Mouse (Mus musculus): ENCODE measurements around the gene Agbl4. TPM values are rescaled to one million over a fixed set of nuclear protein-coding genes. Genes with fewer than 3 reads are reported as not detected.

Gene Agbl4
- polyA plus RNA-seq, 1 experiment: not detected

- H3K4me2 ChIP-seq (ENCODE audit: low read depth): no peak overlapping the region
- no peaks in the 10 kb centered on the region for H3K36me3 ChIP-seq (ENCODE audit: control insufficient read depth, insufficient read depth)
- H3ac ChIP-seq (ENCODE audit: control insufficient read depth, insufficient read length): no peak overlapping the region
- H3K79me2 ChIP-seq (ENCODE audit: control insufficient read depth, insufficient read depth): no peaks in the 10 kb centered on the region
- H3K27me3 ChIP-seq (ENCODE audit: control insufficient read depth, insufficient read depth, insufficient read length): no peaks in the 10 kb centered on the region
- TF ChIP-seq E2F4 (IDR thresholded peaks at IDR 0.05; ENCODE audit: insufficient read depth) (no peak), MYOG (IDR thresholded peaks at IDR 0.05; ENCODE audit: control insufficient read depth in 1 of 3, insufficient read depth in 1 of 3, insufficient read length in 2 of 3, low read depth in 2 of 3) (no peak), SRF (IDR thresholded peaks at IDR 0.05; ENCODE audit: control insufficient read depth, insufficient read length, low read depth) (no peak), CEBPB (IDR thresholded peaks at IDR 0.05; ENCODE audit: insufficient read depth, poor library complexity, severe bottlenecking) (no peak), TCF12 (IDR thresholded peaks at IDR 0.05; ENCODE audit: insufficient read depth, poor library complexity, severe bottlenecking) (no peak), TCF3 (IDR thresholded peaks at IDR 0.05; ENCODE audit: insufficient read length, low read depth) (no peak), MYOD1 (IDR thresholded peaks at IDR 0.05; ENCODE audit: control insufficient read depth in 1 of 3, insufficient read length in 2 of 3, low read depth in 2 of 3) (no peak), REST (IDR thresholded peaks at IDR 0.05; ENCODE audit: insufficient read depth, insufficient read length) (no peak), POLR2AphosphoS2 (IDR thresholded peaks at IDR 0.05; ENCODE audit: insufficient read length, low read depth) (no peak), POLR2A (IDR thresholded peaks at IDR 0.05; ENCODE audit: insufficient read length, low read depth) (no peak), USF1 (IDR thresholded peaks at IDR 0.05; ENCODE audit: low read depth) (no peak), MAX (IDR thresholded peaks at IDR 0.05; ENCODE audit: low read depth) (no peak)
- no peak overlapping the region for H3K4me3 ChIP-seq
These were observed 1285.3 kb downstream of the Agbl4 start for GRCm38 (mm10) chr4:111682793-111683192.

GRCm38 (mm10) chr4:111683843-111684242 is 1286.4 kb downstream of the Agbl4 start:
- Histone ChIP-seq H3K4me2 (ENCODE audit: low read depth) (no peak overlapping the region), H3K79me2 (ENCODE audit: control insufficient read depth, insufficient read depth) (no peaks in the 10 kb centered on the region), H3K36me3 (ENCODE audit: control insufficient read depth, insufficient read depth) (no peaks in the 10 kb centered on the region), H3K4me3 (no peak overlapping the region), H3K27me3 (ENCODE audit: control insufficient read depth, insufficient read depth, insufficient read length) (no peaks in the 10 kb centered on the region), H3ac (ENCODE audit: control insufficient read depth, insufficient read length) (no peak overlapping the region)
- TF ChIP-seq MAX (IDR thresholded peaks at IDR 0.05; ENCODE audit: low read depth) (no peak), SRF (IDR thresholded peaks at IDR 0.05; ENCODE audit: control insufficient read depth, insufficient read length, low read depth) (no peak), MYOD1 (IDR thresholded peaks at IDR 0.05; ENCODE audit: control insufficient read depth in 1 of 3, insufficient read length in 2 of 3, low read depth in 2 of 3) (no peak)

DNA sequence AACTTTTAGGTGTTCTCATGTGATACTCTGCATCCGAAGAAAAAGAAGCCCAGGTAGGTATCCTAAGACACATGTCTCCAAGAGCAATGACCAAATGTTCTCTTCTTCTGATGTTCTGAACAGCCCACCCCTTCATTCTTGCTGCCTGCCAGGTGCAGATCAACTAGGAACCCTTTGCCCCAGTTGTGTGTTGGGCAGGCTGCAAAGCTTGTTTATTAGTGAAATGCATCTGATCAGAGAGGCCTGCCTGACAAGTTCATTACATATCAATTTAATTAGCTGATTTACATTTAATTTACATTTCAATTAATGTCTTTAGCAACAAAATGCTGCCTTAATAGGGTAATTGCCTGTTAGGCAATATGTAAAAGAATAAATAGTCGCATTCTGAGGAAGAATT is 1288.5 kb downstream of the Agbl4 start:
- Histone ChIP-seq H3K4me3 (no peak overlapping the region), H3K36me3 (ENCODE audit: control insufficient read depth, insufficient read depth) (no peaks in the 10 kb centered on the region), H3ac (ENCODE audit: control insufficient read depth, insufficient read length) (no peak overlapping the region), H3K27me3 (ENCODE audit: control insufficient read depth, insufficient read depth, insufficient read length) (no peaks in the 10 kb centered on the region), H3K4me2 (ENCODE audit: low read depth) (no peak overlapping the region), H3K79me2 (ENCODE audit: control insufficient read depth, insufficient read depth) (no peaks in the 10 kb centered on the region)
- TF ChIP-seq CEBPB (IDR thresholded peaks at IDR 0.05; ENCODE audit: insufficient read depth, poor library complexity, severe bottlenecking) (no peak), TCF3 (IDR thresholded peaks at IDR 0.05; ENCODE audit: insufficient read length, low read depth) (no peak), POLR2A (IDR thresholded peaks at IDR 0.05; ENCODE audit: insufficient read length, low read depth) (no peak), MAX (IDR thresholded peaks at IDR 0.05; ENCODE audit: low read depth) (no peak), USF1 (IDR thresholded peaks at IDR 0.05; ENCODE audit: low read depth) (no peak), REST (IDR thresholded peaks at IDR 0.05; ENCODE audit: insufficient read depth, insufficient read length) (no peak), MYOG (IDR thresholded peaks at IDR 0.05; ENCODE audit: control insufficient read depth in 1 of 3, insufficient read depth in 1 of 3, insufficient read length in 2 of 3, low read depth in 2 of 3) (no peak), SRF (IDR thresholded peaks at IDR 0.05; ENCODE audit: control insufficient read depth, insufficient read length, low read depth) (no peak), POLR2AphosphoS2 (IDR thresholded peaks at IDR 0.05; ENCODE audit: insufficient read length, low read depth) (no peak), E2F4 (IDR thresholded peaks at IDR 0.05; ENCODE audit: insufficient read depth) (no peak), MYOD1 (IDR thresholded peaks at IDR 0.05; ENCODE audit: control insufficient read depth in 1 of 3, insufficient read length in 2 of 3, low read depth in 2 of 3) (no peak), TCF12 (IDR thresholded peaks at IDR 0.05; ENCODE audit: insufficient read depth, poor library complexity, severe bottlenecking) (no peak)

DNA sequence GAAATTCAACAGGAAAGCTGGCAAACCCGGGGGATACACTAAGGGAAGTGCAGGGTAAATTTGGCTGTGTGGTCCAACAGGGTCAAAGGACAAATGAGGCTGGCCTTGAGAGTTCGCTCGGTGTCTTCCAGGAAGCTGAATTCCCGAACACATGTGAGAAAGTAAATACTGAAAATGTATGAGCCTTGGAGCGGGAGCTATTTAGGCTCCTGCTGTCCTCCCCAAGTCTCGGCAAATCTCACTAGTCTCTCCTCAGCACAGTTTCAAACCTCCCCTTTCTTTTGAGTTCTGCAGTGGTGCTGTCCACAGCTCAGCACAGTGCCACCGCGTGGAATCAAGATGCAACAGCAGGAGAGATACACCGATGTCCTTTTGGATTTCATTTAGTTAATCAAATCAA is 1289.5 kb downstream of the Agbl4 start:
- no peak for TF ChIP-seq POLR2AphosphoS2 (IDR thresholded peaks at IDR 0.05; ENCODE audit: insufficient read length, low read depth)
- no peak for TF ChIP-seq TCF12 (IDR thresholded peaks at IDR 0.05; ENCODE audit: insufficient read depth, poor library complexity, severe bottlenecking)
- TF ChIP-seq MYOD1 (IDR thresholded peaks at IDR 0.05; ENCODE audit: control insufficient read depth in 1 of 3, insufficient read length in 2 of 3, low read depth in 2 of 3): no peak
- no peak for TF ChIP-seq POLR2A (IDR thresholded peaks at IDR 0.05; ENCODE audit: insufficient read length, low read depth)
- TF ChIP-seq TCF3 (IDR thresholded peaks at IDR 0.05; ENCODE audit: insufficient read length, low read depth): no peak
- no peak for TF ChIP-seq MAX (IDR thresholded peaks at IDR 0.05; ENCODE audit: low read depth)
- no peak for TF ChIP-seq REST (IDR thresholded peaks at IDR 0.05; ENCODE audit: insufficient read depth, insufficient read length)
- TF ChIP-seq MYOG (IDR thresholded peaks at IDR 0.05; ENCODE audit: control insufficient read depth in 1 of 3, insufficient read depth in 1 of 3, insufficient read length in 2 of 3, low read depth in 2 of 3): no peak
- no peak for TF ChIP-seq E2F4 (IDR thresholded peaks at IDR 0.05; ENCODE audit: insufficient read depth)
- TF ChIP-seq USF1 (IDR thresholded peaks at IDR 0.05; ENCODE audit: low read depth): no peak
- TF ChIP-seq SRF (IDR thresholded peaks at IDR 0.05; ENCODE audit: control insufficient read depth, insufficient read length, low read depth): no peak
- no peak for TF ChIP-seq CEBPB (IDR thresholded peaks at IDR 0.05; ENCODE audit: insufficient read depth, poor library complexity, severe bottlenecking)
- peak overlapping the region; percentile 62 for H3K4me2 ChIP-seq (ENCODE audit: low read depth)
- no peaks in the 10 kb centered on the region for H3K79me2 ChIP-seq (ENCODE audit: control insufficient read depth, insufficient read depth)
- no peaks in the 10 kb centered on the region for H3K27me3 ChIP-seq (ENCODE audit: control insufficient read depth, insufficient read depth, insufficient read length)
- no peaks in the 10 kb centered on the region for H3K36me3 ChIP-seq (ENCODE audit: control insufficient read depth, insufficient read depth)
- H3ac ChIP-seq (ENCODE audit: control insufficient read depth, insufficient read length): no peak overlapping the region
- no peak overlapping the region for H3K4me3 ChIP-seq

- H3K36me3 ChIP-seq (ENCODE audit: control insufficient read depth, insufficient read depth): no peaks in the 10 kb centered on the region
- TF ChIP-seq CEBPB (IDR thresholded peaks at IDR 0.05; ENCODE audit: insufficient read depth, poor library complexity, severe bottlenecking) (no peak), TCF3 (IDR thresholded peaks at IDR 0.05; ENCODE audit: insufficient read length, low read depth) (no peak), MYOG (IDR thresholded peaks at IDR 0.05; ENCODE audit: control insufficient read depth in 1 of 3, insufficient read depth in 1 of 3, insufficient read length in 2 of 3, low read depth in 2 of 3) (no peak), E2F4 (IDR thresholded peaks at IDR 0.05; ENCODE audit: insufficient read depth) (no peak), TCF12 (IDR thresholded peaks at IDR 0.05; ENCODE audit: insufficient read depth, poor library complexity, severe bottlenecking) (no peak), REST (IDR thresholded peaks at IDR 0.05; ENCODE audit: insufficient read depth, insufficient read length) (no peak), USF1 (IDR thresholded peaks at IDR 0.05; ENCODE audit: low read depth) (no peak), POLR2A (IDR thresholded peaks at IDR 0.05; ENCODE audit: insufficient read length, low read depth) (no peak), SRF (IDR thresholded peaks at IDR 0.05; ENCODE audit: control insufficient read depth, insufficient read length, low read depth) (no peak), MYOD1 (IDR thresholded peaks at IDR 0.05; ENCODE audit: control insufficient read depth in 1 of 3, insufficient read length in 2 of 3, low read depth in 2 of 3) (no peak), POLR2AphosphoS2 (IDR thresholded peaks at IDR 0.05; ENCODE audit: insufficient read length, low read depth) (no peak), MAX (IDR thresholded peaks at IDR 0.05; ENCODE audit: low read depth) (no peak)
- H3ac ChIP-seq (ENCODE audit: control insufficient read depth, insufficient read length): no peak overlapping the region
- H3K4me3 ChIP-seq: no peak overlapping the region
- no peaks in the 10 kb centered on the region for H3K27me3 ChIP-seq (ENCODE audit: control insufficient read depth, insufficient read depth, insufficient read length)
- peak overlapping the region; percentile 62 for H3K4me2 ChIP-seq (ENCODE audit: low read depth)
- H3K79me2 ChIP-seq (ENCODE audit: control insufficient read depth, insufficient read depth): no peaks in the 10 kb centered on the region
These were observed 1290.2 kb downstream of the Agbl4 start for GRCm38 (mm10) chr4:111687613-111688012.
